Mouse (Mus musculus): ENCODE data around the gene Gramd1b.
A peak's percentile ranks its signal among the peaks of the same experiment; 100 is the strongest.

The Gramd1b gene

GRCm38 (mm10) chr9:40400171-40400570, 131.0 kb downstream of the Gramd1b start:
- DNase-seq (ENCODE audit: low spot score in 2 of 2), result no peak

GRCm38 (mm10) chr9:40399359-40399932, 131.7 kb downstream of the Gramd1b start:
- no peak for DNase-seq (ENCODE audit: low spot score in 2 of 2)

- no peak for DNase-seq (ENCODE audit: low spot score in 2 of 2)
These were observed 133.5 kb downstream of the Gramd1b start for GRCm38 (mm10) chr9:40397471-40398245.

- peak in 1 of 2 experiments; percentile 39 for DNase-seq (ENCODE audit: low spot score in 2 of 2)
These were observed 134.1 kb downstream of the Gramd1b start for GRCm38 (mm10) chr9:40397036-40397435.

GRCm38 (mm10) chr9:40396171-40396570, 135.0 kb downstream of the Gramd1b start:
- no peak for DNase-seq (ENCODE audit: low spot score in 2 of 2)

- DNase-seq (ENCODE audit: low spot score in 2 of 2), result peak; percentile 35 to 57
These were observed 139.1 kb downstream of the Gramd1b start for GRCm38 (mm10) chr9:40391852-40392695.

GRCm38 (mm10) chr9:40391359-40391758, 139.8 kb downstream of the Gramd1b start:
- DNase-seq (ENCODE audit: low spot score in 2 of 2), result no peak

- peak in 1 of 2 experiments; percentile 24 for DNase-seq (ENCODE audit: low spot score in 2 of 2)
These were observed 140.3 kb downstream of the Gramd1b start for GRCm38 (mm10) chr9:40390904-40391303.

- no peak for DNase-seq (ENCODE audit: low spot score in 2 of 2)
These were observed 140.8 kb downstream of the Gramd1b start for GRCm38 (mm10) chr9:40390396-40390760.

GRCm38 (mm10) chr9:40389669-40390395, 141.4 kb downstream of the Gramd1b start:
- no peak for DNase-seq (ENCODE audit: low spot score in 2 of 2)

- no peak for DNase-seq (ENCODE audit: low spot score in 2 of 2)
These were observed 142.0 kb downstream of the Gramd1b start for GRCm38 (mm10) chr9:40389175-40389574.

- no peak for DNase-seq (ENCODE audit: low spot score in 2 of 2)
These were observed 146.4 kb downstream of the Gramd1b start for GRCm38 (mm10) chr9:40384781-40385180.

- peak in 1 of 2 experiments; percentile 44 for DNase-seq (ENCODE audit: low spot score in 2 of 2)
These were observed 148.7 kb downstream of the Gramd1b start for GRCm38 (mm10) chr9:40382508-40382907.

- peak in 1 of 2 experiments; percentile 73 for DNase-seq (ENCODE audit: low spot score in 2 of 2)
These were observed 149.5 kb downstream of the Gramd1b start for GRCm38 (mm10) chr9:40381416-40382411.

GRCm38 (mm10) chr9:40376711-40377410, 154.3 kb downstream of the Gramd1b start:
- DNase-seq (ENCODE audit: low spot score in 2 of 2), result no peak

GRCm38 (mm10) chr9:40376139-40376541, 155.0 kb downstream of the Gramd1b start:
- DNase-seq (ENCODE audit: low spot score in 2 of 2), result peak; percentile 45 to 54

- DNase-seq (ENCODE audit: low spot score in 2 of 2), result no peak
These were observed 155.7 kb downstream of the Gramd1b start for GRCm38 (mm10) chr9:40375518-40375917.

- no peak for DNase-seq (ENCODE audit: low spot score in 2 of 2)
These were observed 156.2 kb downstream of the Gramd1b start for GRCm38 (mm10) chr9:40374992-40375391.

- DNase-seq (ENCODE audit: low spot score in 2 of 2), result no peak
These were observed 156.6 kb downstream of the Gramd1b start for GRCm38 (mm10) chr9:40374533-40374971.

- DNase-seq (ENCODE audit: low spot score in 2 of 2), result no peak
These were observed 157.1 kb downstream of the Gramd1b start for GRCm38 (mm10) chr9:40374052-40374451.
